Mouse (Mus musculus) v-Abl transformed pro-B cells (cell line): Measurements from ENCODE around the gene Usp8.

ENCODE experiments used
- in situ Hi-C, 2 experiments: fragments of 400-800 bp; cut with MboI; formaldehyde crosslinking; loops; one replicate each; pipeline ENCODE4 v1.15.1; 2025; ENCODE audit not compliant: unreplicated experiment in 2 of 2

Gene Usp8

DNA sequence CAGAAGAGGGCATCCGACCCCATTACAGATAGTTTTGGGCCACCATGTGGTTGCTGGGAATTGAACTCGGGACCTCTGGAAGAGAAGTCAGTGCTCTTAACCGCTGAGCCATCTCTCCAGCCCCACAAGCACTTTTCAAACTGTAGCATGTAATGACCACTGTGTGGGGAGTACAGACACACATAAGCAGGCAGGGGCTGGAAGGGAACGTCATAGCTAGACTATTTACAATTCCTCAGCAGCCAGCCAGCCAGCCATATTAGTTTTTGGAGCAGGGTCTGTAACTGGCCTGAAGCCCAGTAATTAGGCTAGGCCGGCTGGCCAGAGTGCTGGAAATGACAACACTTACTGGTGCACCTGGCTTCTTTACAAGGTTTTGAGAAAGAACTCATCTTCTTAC lies 91.3 kb downstream of the Usp8 start:
- in situ Hi-C loops = no loop called here

GRCm38 (mm10) chr2:126801980-126802379 lies 94.9 kb downstream of the Usp8 start:
- in situ Hi-C loops = loop anchor here (25.0 kb wide), 3 partner anchors 210 to 1835 kb away; partner anchors contain the start of genes 1810024B03Rik (in 1 of the 2), Ap4e1 (in 1 of the 2) and Snrnp200 (in 1 of the 2)
